In genomic region chr14:45944101-45944500, GRCm38 (mm10) we compare ENCODE assay signal across 19 mouse cellular contexts.
DNase-seq lines count a peak whose midpoint lies in the region; ATAC-seq lines count a peak whose summit lies in the region.
"Had no signal": no experiment of that assay in that cellular context is flagged by ENCODE, and none has a peak within 500 bp of the region (broad histone marks: within the 10 kb centered on the region; RNA-seq: fewer than 3 reads in every experiment).

No protein-coding gene starts in this region.

- no peaks in the 10 kb centered on the region for H3K9me3 ChIP-seq in embryonic facial prominence, embryonic 10.5 days
- H3K9me3 ChIP-seq in kidney, embryonic 15.5 days (replicated peaks) = no peaks in the 10 kb centered on the region
- H3K9me3 ChIP-seq in forebrain, embryonic 16.5 days (ENCODE audit: control insufficient read depth, low read length) = no peaks in the 10 kb centered on the region
- H3K9me3 ChIP-seq: embryonic facial prominence, embryonic 15.5 days; G1E; heart, embryonic 12.5 days; hindbrain, embryonic 15.5 days had no signal

- no peak overlapping the region for H3K9ac ChIP-seq in kidney, embryonic 15.5 days
- H3K9ac ChIP-seq in forebrain, embryonic 16.5 days (replicated peaks; ENCODE audit: low read depth, low read length) = no peak overlapping the region
- H3K9ac ChIP-seq: embryonic facial prominence, embryonic 15.5 days; forebrain, postnatal 0 days; heart, embryonic 12.5 days; hindbrain, embryonic 15.5 days had no signal

- H3K36me3 ChIP-seq in embryonic facial prominence, embryonic 10.5 days (replicated peaks) = no peaks in the 10 kb centered on the region
- no peaks in the 10 kb centered on the region for H3K36me3 ChIP-seq in kidney, embryonic 15.5 days
- H3K36me3 ChIP-seq in forebrain, embryonic 16.5 days (ENCODE audit: control insufficient read depth, insufficient read depth) = no peaks in the 10 kb centered on the region
- H3K36me3 ChIP-seq: embryonic facial prominence, embryonic 15.5 days; G1E; heart, embryonic 12.5 days; hindbrain, embryonic 15.5 days had no signal

- no peak overlapping the region for H3K4me2 ChIP-seq in kidney, embryonic 15.5 days
- H3K4me2 ChIP-seq in forebrain, embryonic 16.5 days (ENCODE audit: low read length) = no peak overlapping the region
- H3K4me2 ChIP-seq: embryonic facial prominence, embryonic 15.5 days; heart, embryonic 12.5 days; hindbrain, embryonic 15.5 days had no signal

- no peak overlapping the region for H3K27ac ChIP-seq in embryonic facial prominence, embryonic 10.5 days (replicated peaks)
- no peak overlapping the region for H3K27ac ChIP-seq in kidney, embryonic 15.5 days
- no peak overlapping the region for H3K27ac ChIP-seq in forebrain, embryonic 16.5 days (ENCODE audit: low read length)
- H3K27ac ChIP-seq: embryonic facial prominence, embryonic 15.5 days; hindbrain, embryonic 15.5 days had no signal

- no peak overlapping the region for H3K4me3 ChIP-seq in embryonic facial prominence, embryonic 10.5 days
- no peak overlapping the region for H3K4me3 ChIP-seq in kidney, embryonic 15.5 days (replicated peaks)
- H3K4me3 ChIP-seq in forebrain, embryonic 16.5 days (replicated peaks; ENCODE audit: low read length) = no peak overlapping the region
- H3K4me3 ChIP-seq: embryonic facial prominence, embryonic 15.5 days; erythroblast, embryonic 14.5 days; heart, embryonic 12.5 days; hindbrain, embryonic 15.5 days had no signal

- 48% methylated on average over 5 of the region's 5 CpGs for WGBS in embryonic facial prominence, embryonic 10.5 days
- 67% methylated on average over 5 of the region's 5 CpGs for WGBS in kidney, embryonic 15.5 days
- WGBS in forebrain, embryonic 16.5 days = 78% methylated on average over 5 of the region's 5 CpGs

- H3K4me1 ChIP-seq in embryonic facial prominence, embryonic 10.5 days = peaks cover 11% of the 10 kb centered on the region
- no peaks in the 10 kb centered on the region for H3K4me1 ChIP-seq in kidney, embryonic 15.5 days
- H3K4me1 ChIP-seq in forebrain, embryonic 16.5 days (replicated peaks; ENCODE audit: control insufficient read depth, insufficient read depth, low read length) = no peaks in the 10 kb centered on the region
- H3K4me1 ChIP-seq: embryonic facial prominence, embryonic 15.5 days; hindbrain, embryonic 15.5 days had no signal

- ATAC-seq in kidney, embryonic 15.5 days (replicated peaks; ENCODE audit: low FRiP score) = 0 out of 2 replicates have a peak, but pooled peaks have one; percentile 49
- ATAC-seq in CD4-positive, CD25-positive, alpha-beta regulatory T cell, adult 4 months = no peak
- ATAC-seq in forebrain, embryonic 16.5 days = no peak
- ATAC-seq: forebrain, postnatal 0 days had no signal

- peaks cover 32% of the 10 kb centered on the region for H3K27me3 ChIP-seq in embryonic facial prominence, embryonic 10.5 days (replicated peaks; ENCODE audit: low read depth, poor library complexity, severe bottlenecking)
- no peaks in the 10 kb centered on the region for H3K27me3 ChIP-seq in kidney, embryonic 15.5 days
- no peaks in the 10 kb centered on the region for H3K27me3 ChIP-seq in forebrain, embryonic 16.5 days (replicated peaks; ENCODE audit: control insufficient read depth, insufficient read depth, low read length)
- H3K27me3 ChIP-seq: embryonic facial prominence, embryonic 15.5 days; heart, embryonic 12.5 days; hindbrain, embryonic 15.5 days had no signal

- peak; percentile 22 for DNase-seq in embryonic facial prominence, embryonic 10.5 days (ENCODE audit: low spot score)
- peak; percentile 49 for DNase-seq in kidney, adult 18-20 months
- DNase-seq in kidney, postnatal 14 days = peak; percentile 70
- DNase-seq in adrenal gland, postnatal 14 days = no peak
- no peak for DNase-seq in layer of hippocampus, adult 9-10 months (ENCODE audit: low spot score)
- DNase-seq: adrenal gland, adult 8-10 months; cerebellum, adult 11-12 months; cerebellum, adult 9-10 months; cerebellum, postnatal 25 days; forebrain, postnatal 0 days; gastrocnemius, postnatal 14 days had no signal

Comparison
In these comparisons a context has a peak if more than half of its experiments do, and no peak if none do; other contexts are left out.
1. DNase-seq: peak in embryonic facial prominence, embryonic 10.5 days (single experiment), kidney, adult 18-20 months (single experiment) and kidney, postnatal 14 days (single experiment); none in adrenal gland, postnatal 14 days (single experiment) and layer of hippocampus, adult 9-10 months (single experiment).